Mouse (Mus musculus) ovary, adult 18-20 months (tissue): ENCODE measurements around the gene Fgfr2.
A peak's percentile ranks its signal among the peaks of the same experiment; 100 is the strongest.

ENCODE experiments used
- DNase-seq: peaks from one replicate; pipeline ENCODE4 v3.0.0; 2022; ENCODE audit warnings: low spot score, mixed read lengths

The Fgfr2 gene

DNA sequence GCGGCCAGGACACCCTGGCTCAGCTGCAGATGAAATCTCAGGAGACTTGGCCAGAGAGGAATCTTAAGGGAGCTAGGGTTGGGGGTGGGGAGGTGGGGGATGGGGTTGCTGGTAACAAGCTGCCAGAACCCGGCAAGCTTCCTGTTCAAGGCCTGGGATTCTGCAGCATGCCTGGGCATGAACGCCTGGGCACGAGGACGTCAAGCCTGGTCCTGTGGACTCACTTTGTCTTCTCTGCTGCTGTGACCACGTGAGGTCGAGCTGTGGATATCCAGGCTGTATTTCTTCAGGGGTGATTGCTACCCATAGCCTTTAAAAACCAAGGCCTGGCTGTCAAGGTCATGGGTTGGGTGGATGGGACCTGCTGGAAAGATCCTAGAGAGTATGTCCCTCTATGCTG lies 117.4 kb downstream of the Fgfr2 start:
- DNase-seq: no peak

GRCm38 (mm10) chr7:133003421-133003820 lies 119.7 kb downstream of the Fgfr2 start:
- peak; percentile 49 for DNase-seq

DNA sequence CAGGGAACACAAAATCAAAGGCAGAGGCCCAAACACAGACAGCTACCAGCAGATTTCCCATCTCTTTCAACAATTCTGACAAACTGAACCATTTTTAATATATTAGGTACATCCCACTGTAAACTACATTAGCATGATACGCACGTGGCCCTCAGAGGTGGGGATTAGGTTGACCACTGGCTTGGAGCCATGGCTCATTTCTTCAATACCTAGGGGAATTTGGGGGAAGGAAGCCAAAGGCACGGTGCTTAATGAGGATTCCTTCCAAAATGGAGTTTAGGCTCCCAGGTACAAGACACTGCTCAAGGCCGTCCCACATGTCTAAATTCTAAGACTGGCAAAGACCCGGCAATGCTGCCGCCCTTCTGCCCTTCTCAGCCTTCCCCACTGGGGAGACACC lies 120.9 kb downstream of the Fgfr2 start:
- DNase-seq: no peak

- DNase-seq: no peak
Measured at GRCm38 (mm10) chr7:133001388-133001787, 121.8 kb downstream of the Fgfr2 start.

DNA sequence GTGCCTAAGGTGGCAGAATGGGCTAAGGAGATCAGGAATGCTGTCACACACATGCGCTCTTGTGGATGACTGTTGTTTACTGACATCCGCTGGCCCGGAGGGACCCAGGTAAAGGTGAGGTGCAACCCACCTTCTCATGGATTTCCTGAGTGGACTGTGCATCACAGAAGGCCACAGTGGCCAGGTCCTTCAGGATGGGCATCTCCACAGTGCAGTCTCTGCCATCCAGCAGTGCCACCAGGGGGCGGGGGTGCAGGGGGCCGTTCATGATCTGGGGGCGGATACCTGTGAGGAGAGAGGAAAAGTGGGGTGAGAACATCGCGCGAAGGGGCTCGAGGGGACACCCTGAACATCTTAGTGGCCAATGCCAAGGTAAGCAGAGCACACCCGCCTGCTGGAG lies 124.1 kb downstream of the Fgfr2 start:
- no peak for DNase-seq

DNA sequence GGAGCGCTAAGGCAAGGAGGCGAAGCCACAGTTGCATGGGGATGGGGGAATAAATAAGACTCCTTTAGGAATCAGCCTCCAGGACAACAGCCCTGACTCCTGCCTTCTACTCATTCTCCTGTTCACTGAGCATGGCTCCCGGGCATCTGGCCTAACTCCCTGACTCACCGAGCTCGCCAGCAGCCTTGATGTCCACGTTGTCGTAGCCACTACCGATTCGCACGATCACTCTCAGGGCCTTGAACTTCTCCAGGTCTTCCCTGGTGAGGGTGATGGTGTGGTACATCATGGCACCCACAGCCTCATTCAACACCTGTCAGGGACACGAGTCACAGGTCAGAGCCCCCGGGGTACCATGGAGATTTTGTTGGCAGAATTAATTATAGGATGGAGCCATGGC lies 124.5 kb downstream of the Fgfr2 start:
- no peak for DNase-seq

DNA sequence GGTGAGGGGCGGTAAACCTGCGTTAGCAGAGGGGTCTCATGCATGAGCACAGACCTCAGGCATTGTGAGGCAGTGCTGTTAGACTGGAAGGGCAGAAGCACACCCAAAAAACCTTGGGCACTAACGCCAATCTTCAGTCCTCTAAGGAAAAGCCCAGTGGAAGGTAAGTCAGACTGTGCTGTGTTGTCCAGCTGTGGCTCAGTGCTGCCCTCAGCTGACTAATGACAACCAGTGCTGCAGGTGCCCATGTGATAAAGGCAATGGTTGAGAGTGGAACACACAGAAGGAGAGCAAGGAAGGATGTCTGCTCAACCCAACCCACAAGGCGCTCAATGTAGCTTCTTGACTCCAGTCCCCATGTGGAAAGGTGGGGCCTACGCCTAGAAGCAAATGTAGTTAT lies 126.8 kb downstream of the Fgfr2 start:
- no peak for DNase-seq

DNA sequence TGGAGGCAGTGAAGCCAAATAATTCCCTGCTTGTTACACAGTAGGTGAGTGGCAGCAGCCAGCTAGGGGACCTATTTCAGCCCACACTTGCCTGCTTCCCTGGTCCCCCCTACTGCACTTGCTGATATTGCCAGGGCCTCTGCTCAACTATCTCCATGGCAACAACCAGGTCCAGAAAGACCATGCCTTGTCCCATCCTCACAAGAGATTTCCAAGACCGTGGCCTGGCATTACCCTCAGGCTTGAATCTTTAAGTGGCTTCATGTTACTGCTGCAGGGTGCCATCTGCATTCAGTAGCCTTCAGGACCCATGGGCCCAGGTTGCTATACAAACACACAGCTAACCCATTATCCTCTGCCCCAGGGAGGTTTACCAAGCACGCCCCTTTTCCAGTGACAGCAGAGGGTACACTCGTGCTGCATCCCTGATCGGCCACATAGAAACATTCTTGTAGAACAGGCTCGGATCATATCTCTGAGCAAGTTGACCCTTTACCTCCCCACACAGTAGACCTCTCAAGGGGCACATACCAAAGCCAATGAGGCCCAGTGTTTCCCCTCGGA lies 128.4 kb downstream of the Fgfr2 start:
- no peak for DNase-seq

DNA sequence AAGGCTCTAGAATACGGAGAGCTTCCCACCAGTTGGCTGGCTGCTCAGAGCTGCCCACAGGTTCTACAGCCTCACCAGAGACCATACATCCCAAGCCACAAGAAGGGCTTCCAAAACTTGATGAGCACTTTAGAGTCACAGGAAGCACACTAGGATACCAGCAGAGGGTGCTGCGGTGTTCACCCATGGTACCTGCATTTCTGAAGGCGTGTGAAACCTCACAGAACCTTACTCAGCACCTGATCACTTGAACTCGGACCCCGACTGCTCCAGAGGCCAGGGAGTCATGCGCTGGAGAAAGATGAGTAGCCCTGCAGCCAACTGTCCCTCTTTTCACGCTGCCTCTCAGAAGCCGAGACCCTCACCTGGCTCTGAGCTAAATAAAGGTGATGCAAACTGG lies 129.0 kb downstream of the Fgfr2 start:
- no peak for DNase-seq

- no peak for DNase-seq
Measured at GRCm38 (mm10) chr7:132992967-132993615, 130.1 kb downstream of the Fgfr2 start.

GRCm38 (mm10) chr7:132991240-132991900 lies 131.8 kb downstream of the Fgfr2 start:
- DNase-seq: no peak

GRCm38 (mm10) chr7:132989839-132990238 lies 133.3 kb downstream of the Fgfr2 start:
- DNase-seq: no peak

- no peak for DNase-seq
Measured at GRCm38 (mm10) chr7:132982639-132983038, 140.5 kb downstream of the Fgfr2 start.

GRCm38 (mm10) chr7:132977981-132978380 lies 145.2 kb downstream of the Fgfr2 start:
- DNase-seq: no peak

- DNase-seq: no peak
Measured at GRCm38 (mm10) chr7:132976079-132976478, 147.1 kb downstream of the Fgfr2 start.

- DNase-seq: no peak
Measured at GRCm38 (mm10) chr7:132972079-132972478, 151.1 kb downstream of the Fgfr2 start.

DNA sequence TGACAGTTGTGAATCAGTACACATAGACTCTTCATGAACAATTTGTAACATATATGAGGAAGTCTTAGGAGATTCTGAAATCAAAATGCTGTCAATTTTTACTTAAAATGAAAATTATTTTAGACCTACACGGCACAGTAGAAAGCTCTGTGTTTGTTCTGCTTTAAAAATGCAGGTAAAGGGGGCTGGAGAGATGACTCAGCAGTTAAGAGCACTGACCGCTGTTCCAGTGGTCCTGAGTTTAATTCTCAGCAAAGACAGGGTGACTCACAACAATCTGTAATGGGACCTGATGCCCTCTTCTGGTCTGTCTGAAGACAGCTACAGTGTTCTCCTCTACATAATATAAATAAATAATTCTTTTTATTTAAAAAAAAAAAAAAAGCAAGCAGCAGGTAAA lies 157.4 kb downstream of the Fgfr2 start:
- DNase-seq: no peak

DNA sequence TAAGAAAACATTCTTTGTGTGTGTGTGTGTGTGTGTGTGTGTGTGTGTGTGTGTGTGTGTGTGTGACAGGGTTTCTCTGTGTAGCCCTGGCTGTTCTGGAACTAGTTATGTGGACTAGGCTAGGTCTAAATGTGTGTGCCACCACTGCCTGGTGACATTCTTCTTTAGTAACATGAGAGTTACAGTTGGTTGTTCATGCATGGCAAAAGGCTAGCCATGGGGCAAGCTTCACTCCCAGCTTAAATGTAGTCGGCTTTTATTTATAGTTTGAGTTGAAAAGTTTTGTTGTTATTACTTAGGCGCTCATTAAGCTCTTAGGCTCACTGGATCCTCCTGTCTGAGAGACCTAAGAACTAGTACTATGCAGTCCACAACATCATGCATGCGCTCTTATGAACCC lies 158.8 kb downstream of the Fgfr2 start:
- DNase-seq: no peak

DNA sequence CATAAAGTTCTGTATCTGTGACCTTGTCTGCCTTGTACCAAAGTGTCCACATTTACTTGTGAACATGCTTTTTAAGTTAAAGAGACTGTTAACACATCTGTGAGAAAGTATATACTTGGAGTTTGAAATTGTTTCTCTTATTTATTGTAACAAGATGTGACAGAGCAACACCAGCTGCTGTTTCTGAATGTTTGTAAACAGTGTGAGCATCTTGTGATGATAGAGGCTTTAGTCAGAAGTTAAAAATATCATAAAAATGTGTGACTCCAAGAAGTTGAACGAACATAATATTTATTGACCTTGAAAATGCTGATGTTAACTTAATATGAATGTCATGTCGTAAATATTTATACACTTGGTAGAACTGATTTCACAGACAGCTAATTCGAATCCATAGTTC lies 172.5 kb downstream of the Fgfr2 start:
- DNase-seq: no peak

DNA sequence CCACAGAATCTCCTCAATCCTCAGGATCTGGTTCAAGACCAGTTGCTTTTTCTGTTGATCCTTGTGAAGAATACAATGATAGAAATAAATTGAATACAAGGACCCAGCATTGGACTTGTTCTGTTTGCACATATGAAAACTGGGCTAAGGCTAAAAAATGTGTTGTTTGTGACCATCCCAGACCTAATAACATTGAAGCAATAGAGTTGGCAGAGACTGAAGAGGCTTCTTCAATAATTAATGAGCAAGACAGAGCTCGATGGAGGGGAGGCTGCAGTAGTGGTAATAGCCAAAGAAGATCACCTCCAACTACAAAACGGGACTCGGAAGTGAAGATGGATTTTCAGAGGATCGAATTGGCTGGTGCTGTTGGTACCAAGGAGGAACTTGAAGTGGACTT lies 173.2 kb downstream of the Fgfr2 start:
- DNase-seq: no peak

GRCm38 (mm10) chr7:132940569-132940968 lies 182.6 kb downstream of the Fgfr2 start:
- DNase-seq: no peak

GRCm38 (mm10) chr7:132939118-132939517 lies 184.0 kb downstream of the Fgfr2 start:
- no peak for DNase-seq

DNA sequence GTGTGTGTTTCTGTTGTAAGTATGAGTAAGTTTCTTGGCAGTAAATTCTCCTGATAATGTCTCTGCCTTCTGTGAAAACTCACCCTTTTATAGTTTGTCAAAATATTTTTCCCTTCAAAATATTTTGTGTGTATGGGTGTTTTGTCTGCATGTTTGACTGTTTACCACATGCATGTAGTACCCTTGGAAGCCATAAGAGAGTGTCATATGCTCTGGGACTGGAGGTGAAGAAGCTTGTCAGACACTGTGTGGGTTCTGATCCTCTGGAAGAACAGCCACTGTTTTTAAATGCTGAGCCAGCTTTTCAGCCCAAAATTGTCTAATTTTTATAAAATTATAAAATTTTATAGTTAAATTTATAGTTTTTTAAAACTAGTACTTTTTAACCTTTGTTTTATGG lies 188.4 kb downstream of the Fgfr2 start:
- DNase-seq: no peak

- DNase-seq: no peak
Measured at GRCm38 (mm10) chr7:132933331-132933730, 189.8 kb downstream of the Fgfr2 start.
